Mouse (Mus musculus): Measurements from ENCODE around the gene Ctnnbl1. TPM values are rescaled to one million over a fixed set of nuclear protein-coding genes. Genes with fewer than 3 reads are reported as not detected.

The Ctnnbl1 gene
- polyA plus RNA-seq, 1 experiment from 2014 or later: 36.3 TPM

- no peak overlapping the region for H3K4me2 ChIP-seq
- H3K27me3 ChIP-seq (ENCODE audit: control insufficient read depth, insufficient read depth, low read length): no peaks in the 10 kb centered on the region
- H3K36me3 ChIP-seq (ENCODE audit: control insufficient read depth, insufficient read depth, low read length): no peaks in the 10 kb centered on the region
- H3K9me3 ChIP-seq (replicated peaks; ENCODE audit: control insufficient read depth, low read length): no peaks in the 10 kb centered on the region
- no peak for ATAC-seq (replicated peaks; ENCODE audit: insufficient number of reproducible peaks, low FRiP score, low TSS enrichment)
- no peak overlapping the region for H3K4me3 ChIP-seq (ENCODE audit: low read depth, low read length)
- H3K27ac ChIP-seq (ENCODE audit: low read depth, low read length): no peak overlapping the region
- WGBS (ENCODE audit: insufficient replicate concordance): 90% methylated on average over 5 of the region's 5 CpGs
- H3K9ac ChIP-seq (ENCODE audit: low read depth, low read length): no peak overlapping the region
- peaks cover 11% of the 10 kb centered on the region for H3K4me1 ChIP-seq (ENCODE audit: control insufficient read depth, insufficient read depth, low read length)
These were observed 108.6 kb downstream of the Ctnnbl1 start for GRCm38 (mm10) chr2:157845831-157846230.

- Histone ChIP-seq H3K4me3 (ENCODE audit: low read depth, low read length) (no peak overlapping the region), H3K27ac (ENCODE audit: low read depth, low read length) (no peak overlapping the region), H3K4me2 (no peak overlapping the region), H3K27me3 (ENCODE audit: control insufficient read depth, insufficient read depth, low read length) (no peaks in the 10 kb centered on the region), H3K36me3 (ENCODE audit: control insufficient read depth, insufficient read depth, low read length) (no peaks in the 10 kb centered on the region), H3K4me1 (ENCODE audit: control insufficient read depth, insufficient read depth, low read length) (peaks cover 4% of the 10 kb centered on the region; the same call in 1 of the 2 replicates), H3K9me3 (replicated peaks; ENCODE audit: control insufficient read depth, low read length) (no peaks in the 10 kb centered on the region), H3K9ac (ENCODE audit: low read depth, low read length) (no peak overlapping the region)
- ATAC-seq (replicated peaks; ENCODE audit: insufficient number of reproducible peaks, low FRiP score, low TSS enrichment): no peak
- 82% methylated on average over 3 of the region's 3 CpGs for WGBS (ENCODE audit: insufficient replicate concordance)
These were observed 115.9 kb downstream of the Ctnnbl1 start for GRCm38 (mm10) chr2:157853135-157853534.

- no peaks in the 10 kb centered on the region for H3K36me3 ChIP-seq (ENCODE audit: control insufficient read depth, insufficient read depth, low read length)
- no peak overlapping the region for H3K9ac ChIP-seq (ENCODE audit: low read depth, low read length)
- no peaks in the 10 kb centered on the region for H3K27me3 ChIP-seq (ENCODE audit: control insufficient read depth, insufficient read depth, low read length)
- no peak for ATAC-seq (replicated peaks; ENCODE audit: insufficient number of reproducible peaks, low FRiP score, low TSS enrichment)
- H3K27ac ChIP-seq (ENCODE audit: low read depth, low read length): no peak overlapping the region
- peaks cover 6% of the 10 kb centered on the region; the same call in 1 of the 2 replicates for H3K4me1 ChIP-seq (ENCODE audit: control insufficient read depth, insufficient read depth, low read length)
- no peak overlapping the region for H3K4me2 ChIP-seq
- 87% methylated on average over 6 of the region's 6 CpGs for WGBS (ENCODE audit: insufficient replicate concordance)
- no peak overlapping the region for H3K4me3 ChIP-seq (ENCODE audit: low read depth, low read length)
- no peaks in the 10 kb centered on the region for H3K9me3 ChIP-seq (replicated peaks; ENCODE audit: control insufficient read depth, low read length)
These were observed 118.6 kb downstream of the Ctnnbl1 start for GRCm38 (mm10) chr2:157855814-157856213.

GRCm38 (mm10) chr2:157857496-157857895 lies 120.3 kb downstream of the Ctnnbl1 start:
- H3K4me2 ChIP-seq: no peak overlapping the region
- 66% methylated on average over 3 of the region's 3 CpGs for whole genome bisulfite sequencing (ENCODE audit: insufficient replicate concordance)
- no peaks in the 10 kb centered on the region for H3K9me3 ChIP-seq (replicated peaks; ENCODE audit: control insufficient read depth, low read length)
- H3K4me3 ChIP-seq (ENCODE audit: low read depth, low read length): no peak overlapping the region
- H3K27ac ChIP-seq (ENCODE audit: low read depth, low read length): no peak overlapping the region
- peaks cover 15% of the 10 kb centered on the region; the same call in 1 of the 2 replicates for H3K4me1 ChIP-seq (ENCODE audit: control insufficient read depth, insufficient read depth, low read length)
- H3K36me3 ChIP-seq (ENCODE audit: control insufficient read depth, insufficient read depth, low read length): no peaks in the 10 kb centered on the region
- no peak for ATAC-seq (replicated peaks; ENCODE audit: insufficient number of reproducible peaks, low FRiP score, low TSS enrichment)
- H3K9ac ChIP-seq (ENCODE audit: low read depth, low read length): no peak overlapping the region
- no peaks in the 10 kb centered on the region for H3K27me3 ChIP-seq (ENCODE audit: control insufficient read depth, insufficient read depth, low read length)

GRCm38 (mm10) chr2:157858317-157858716 lies 121.1 kb downstream of the Ctnnbl1 start:
- no peaks in the 10 kb centered on the region for H3K36me3 ChIP-seq (ENCODE audit: control insufficient read depth, insufficient read depth, low read length)
- WGBS (ENCODE audit: insufficient replicate concordance): 51% methylated on average over 7 of the region's 7 CpGs
- no peaks in the 10 kb centered on the region for H3K27me3 ChIP-seq (ENCODE audit: control insufficient read depth, insufficient read depth, low read length)
- H3K9me3 ChIP-seq (replicated peaks; ENCODE audit: control insufficient read depth, low read length): no peaks in the 10 kb centered on the region
- ATAC-seq (replicated peaks; ENCODE audit: insufficient number of reproducible peaks, low FRiP score, low TSS enrichment): no peak
- no peak overlapping the region for H3K4me2 ChIP-seq
- peaks cover 15% of the 10 kb centered on the region; the same call in 1 of the 2 replicates for H3K4me1 ChIP-seq (ENCODE audit: control insufficient read depth, insufficient read depth, low read length)
- no peak overlapping the region for H3K27ac ChIP-seq (ENCODE audit: low read depth, low read length)
- no peak overlapping the region for H3K9ac ChIP-seq (ENCODE audit: low read depth, low read length)
- no peak overlapping the region for H3K4me3 ChIP-seq (ENCODE audit: low read depth, low read length)

GRCm38 (mm10) chr2:157859046-157859701 lies 122.0 kb downstream of the Ctnnbl1 start:
- H3K36me3 ChIP-seq (ENCODE audit: control insufficient read depth, insufficient read depth, low read length): no peaks in the 10 kb centered on the region
- no peaks in the 10 kb centered on the region for H3K27me3 ChIP-seq (ENCODE audit: control insufficient read depth, insufficient read depth, low read length)
- no peak overlapping the region for H3K9ac ChIP-seq (ENCODE audit: low read depth, low read length)
- no peak overlapping the region for H3K27ac ChIP-seq (ENCODE audit: low read depth, low read length)
- H3K9me3 ChIP-seq (replicated peaks; ENCODE audit: control insufficient read depth, low read length): no peaks in the 10 kb centered on the region
- no peak overlapping the region for H3K4me3 ChIP-seq (ENCODE audit: low read depth, low read length)
- peaks cover 15% of the 10 kb centered on the region; the same call in 1 of the 2 replicates for H3K4me1 ChIP-seq (ENCODE audit: control insufficient read depth, insufficient read depth, low read length)
- H3K4me2 ChIP-seq: no peak overlapping the region
- 86% methylated on average over 8 of the region's 8 CpGs for WGBS (ENCODE audit: insufficient replicate concordance)
- ATAC-seq (replicated peaks; ENCODE audit: insufficient number of reproducible peaks, low FRiP score, low TSS enrichment): no peak

- H3K4me1 ChIP-seq (ENCODE audit: control insufficient read depth, insufficient read depth, low read length): peaks cover 10% of the 10 kb centered on the region; the same call in 1 of the 2 replicates
- no peak overlapping the region for H3K4me2 ChIP-seq
- no peak for ATAC-seq (replicated peaks; ENCODE audit: insufficient number of reproducible peaks, low FRiP score, low TSS enrichment)
- 46% methylated on average over 10 of the region's 10 CpGs for WGBS (ENCODE audit: insufficient replicate concordance)
- no peak overlapping the region for H3K27ac ChIP-seq (ENCODE audit: low read depth, low read length)
- no peaks in the 10 kb centered on the region for H3K27me3 ChIP-seq (ENCODE audit: control insufficient read depth, insufficient read depth, low read length)
- H3K9me3 ChIP-seq (replicated peaks; ENCODE audit: control insufficient read depth, low read length): no peaks in the 10 kb centered on the region
- H3K36me3 ChIP-seq (ENCODE audit: control insufficient read depth, insufficient read depth, low read length): no peaks in the 10 kb centered on the region
- no peak overlapping the region for H3K4me3 ChIP-seq (ENCODE audit: low read depth, low read length)
- no peak overlapping the region for H3K9ac ChIP-seq (ENCODE audit: low read depth, low read length)
These were observed 124.2 kb downstream of the Ctnnbl1 start for GRCm38 (mm10) chr2:157861273-157861944.

- Histone ChIP-seq H3K27me3 (ENCODE audit: control insufficient read depth, insufficient read depth, low read length) (no peaks in the 10 kb centered on the region), H3K27ac (ENCODE audit: low read depth, low read length) (no peak overlapping the region), H3K36me3 (ENCODE audit: control insufficient read depth, insufficient read depth, low read length) (no peaks in the 10 kb centered on the region), H3K4me1 (ENCODE audit: control insufficient read depth, insufficient read depth, low read length) (peaks cover 10% of the 10 kb centered on the region; the same call in 1 of the 2 replicates), H3K4me3 (ENCODE audit: low read depth, low read length) (no peak overlapping the region), H3K9ac (ENCODE audit: low read depth, low read length) (no peak overlapping the region), H3K4me2 (no peak overlapping the region), H3K9me3 (replicated peaks; ENCODE audit: control insufficient read depth, low read length) (no peaks in the 10 kb centered on the region)
- WGBS (ENCODE audit: insufficient replicate concordance): 79% methylated on average over 10 of the region's 10 CpGs
- ATAC-seq (replicated peaks; ENCODE audit: insufficient number of reproducible peaks, low FRiP score, low TSS enrichment): no peak
These were observed 125.1 kb downstream of the Ctnnbl1 start for GRCm38 (mm10) chr2:157862306-157862705.

Measured in heart, embryonic 11.5 days (tissue).